Mouse (Mus musculus): Measurements from ENCODE around the gene Casc3.
"Not testable (repeated sequence)": the region's sequence is repeated elsewhere in the genome, so short reads cannot be mapped to it uniquely, and the experiment has no call there.

The Casc3 gene

DNA sequence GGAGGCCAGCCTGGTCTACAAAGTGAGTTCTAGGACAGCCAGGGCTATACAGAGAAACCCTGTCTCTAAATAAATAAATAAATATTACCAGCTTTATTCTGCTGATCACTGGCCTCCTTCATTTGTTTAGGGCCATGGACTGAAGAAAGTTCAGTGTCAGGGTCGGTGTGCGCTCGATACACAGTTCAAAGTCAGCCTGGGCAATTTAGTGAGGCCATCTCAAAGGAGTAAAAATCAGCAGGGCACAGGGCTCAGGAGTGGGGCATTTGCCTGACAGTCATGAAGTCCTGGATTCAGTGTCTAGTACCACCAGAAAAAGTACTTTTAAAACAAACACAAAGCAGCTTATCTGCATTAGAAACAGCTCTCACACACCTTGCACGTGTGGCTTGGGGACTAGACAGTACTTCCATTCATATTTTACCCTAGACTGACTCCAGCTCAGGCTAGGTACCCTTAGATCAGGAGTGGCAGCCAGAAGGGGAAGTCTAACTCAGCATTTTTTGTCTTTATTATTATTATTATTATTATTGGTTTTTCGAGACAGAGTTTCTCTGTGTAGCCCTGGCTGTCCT lies 14.0 kb upstream of the Casc3 start:
- DNase-seq, result peak; percentile 37

GRCm38 (mm10) chr11:98791448-98791847 lies 13.3 kb upstream of the Casc3 start:
- DNase-seq, result peak; percentile 43

GRCm38 (mm10) chr11:98792081-98792480 lies 12.6 kb upstream of the Casc3 start:
- DNase-seq, result peak; percentile 46

DNA sequence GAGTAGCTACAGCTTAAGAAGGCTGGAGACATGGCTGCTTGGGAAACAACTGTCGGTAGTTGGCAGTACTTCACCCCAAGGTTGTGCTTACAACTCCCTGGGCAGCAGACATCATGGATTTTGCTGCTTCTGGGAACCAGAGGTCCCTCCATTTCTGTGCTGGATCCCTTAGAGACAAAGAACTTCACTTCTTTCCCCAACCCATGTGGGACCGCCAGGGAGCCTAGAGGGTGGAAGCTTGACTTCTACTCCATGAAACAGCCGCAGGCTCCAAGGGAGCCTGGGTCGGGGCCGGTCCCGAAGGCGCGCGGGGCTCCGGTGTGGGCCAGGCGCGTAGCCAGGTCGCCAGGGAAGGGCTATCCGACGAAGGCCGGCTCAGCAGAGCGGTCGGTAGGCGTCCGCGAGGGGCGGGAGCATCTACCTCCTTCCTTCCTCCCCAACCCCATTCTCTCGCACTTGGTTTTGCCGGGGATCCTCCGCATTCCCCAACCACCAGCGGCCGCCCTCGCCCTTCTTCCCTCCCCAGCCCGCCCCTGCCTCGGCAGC lies 10.2 kb upstream of the Casc3 start:
- peak; percentile 81 for DNase-seq

GRCm38 (mm10) chr11:98795015-98795713 lies 9.5 kb upstream of the Casc3 start, which contains the start of gene Msl1:
Msl1 (plus strand) TSS chr11:98795516.
- DNase-seq, result peak; percentile 88

DNA sequence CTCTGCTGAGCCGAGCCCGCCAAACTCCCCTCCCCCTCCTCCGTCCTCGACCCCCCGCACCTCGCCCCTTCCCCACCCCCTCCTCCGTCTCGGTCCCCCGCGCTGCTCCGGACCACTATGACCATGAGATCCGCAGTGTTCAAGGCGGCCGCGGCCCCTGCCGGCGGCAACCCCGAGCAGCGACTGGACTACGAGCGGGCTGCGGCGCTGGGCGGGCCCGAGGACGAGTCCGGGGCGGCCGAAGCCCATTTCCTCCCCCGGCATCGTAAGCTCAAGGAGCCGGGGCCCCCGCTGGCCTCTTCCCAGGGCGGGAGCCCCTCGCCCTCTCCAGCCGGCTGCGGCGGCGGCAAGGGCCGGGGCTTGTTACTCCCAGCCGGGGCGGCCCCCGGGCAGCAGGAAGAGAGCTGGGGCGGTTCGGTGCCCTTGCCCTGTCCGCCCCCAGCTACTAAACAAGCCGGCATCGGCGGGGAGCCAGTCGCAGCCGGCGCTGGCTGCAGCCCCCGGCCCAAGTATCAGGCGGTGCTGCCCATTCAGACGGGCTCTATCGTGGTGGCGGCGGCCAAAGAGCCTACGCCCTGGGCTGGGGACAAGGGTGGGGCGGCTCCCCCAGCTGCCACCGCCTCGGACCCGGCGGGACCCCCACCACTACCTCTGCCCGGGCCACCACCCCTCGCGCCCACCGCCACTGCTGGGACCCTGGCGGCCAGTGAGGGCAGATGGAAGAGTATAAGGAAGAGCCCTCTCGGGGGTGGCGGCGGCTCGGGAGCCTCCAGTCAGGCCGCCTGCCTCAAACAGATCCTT lies 8.8 kb upstream of the Casc3 start:
- DNase-seq, result peak; percentile 65

DNA sequence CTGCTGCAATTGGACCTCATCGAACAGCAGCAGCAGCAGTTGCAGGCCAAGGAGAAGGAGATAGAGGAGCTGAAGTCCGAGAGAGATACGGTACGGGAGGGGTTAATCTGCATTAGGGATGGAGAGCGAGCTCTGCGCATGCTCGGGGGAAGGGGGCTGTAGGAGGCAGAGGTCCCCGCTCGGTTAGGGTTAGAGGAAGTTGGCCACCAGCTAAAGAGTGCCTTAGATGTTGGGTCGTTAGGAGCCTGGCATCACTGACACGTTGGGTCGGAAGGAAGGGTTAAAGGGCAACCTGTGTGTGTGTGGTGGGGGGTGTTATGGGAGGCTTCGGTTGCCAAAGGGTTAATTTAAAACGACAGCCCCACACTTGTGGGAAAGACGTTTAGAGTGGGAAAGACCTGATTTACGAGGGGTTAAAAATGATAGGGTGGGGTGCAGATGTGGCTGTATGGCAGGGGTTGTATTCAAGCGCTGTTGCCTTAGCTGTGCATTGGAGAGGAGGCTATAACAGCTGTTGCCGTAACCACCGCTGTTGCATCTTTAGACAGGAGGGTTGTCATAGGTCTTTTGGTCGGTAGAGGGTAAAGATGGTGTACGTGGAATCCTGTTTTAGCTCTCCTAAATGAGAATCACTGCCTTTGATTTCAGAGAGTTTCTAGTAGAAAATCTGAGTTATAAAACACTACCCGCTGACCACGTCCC lies 8.0 kb upstream of the Casc3 start:
- peak; percentile 83 for DNase-seq

GRCm38 (mm10) chr11:98797306-98797705 lies 7.4 kb upstream of the Casc3 start:
- peak; percentile 60 for DNase-seq

GRCm38 (mm10) chr11:98797909-98798308 lies 6.8 kb upstream of the Casc3 start:
- DNase-seq, result no peak

- DNase-seq, result no peak
Measured at GRCm38 (mm10) chr11:98808417-98808816, 3.7 kb downstream of the Casc3 start.

DNA sequence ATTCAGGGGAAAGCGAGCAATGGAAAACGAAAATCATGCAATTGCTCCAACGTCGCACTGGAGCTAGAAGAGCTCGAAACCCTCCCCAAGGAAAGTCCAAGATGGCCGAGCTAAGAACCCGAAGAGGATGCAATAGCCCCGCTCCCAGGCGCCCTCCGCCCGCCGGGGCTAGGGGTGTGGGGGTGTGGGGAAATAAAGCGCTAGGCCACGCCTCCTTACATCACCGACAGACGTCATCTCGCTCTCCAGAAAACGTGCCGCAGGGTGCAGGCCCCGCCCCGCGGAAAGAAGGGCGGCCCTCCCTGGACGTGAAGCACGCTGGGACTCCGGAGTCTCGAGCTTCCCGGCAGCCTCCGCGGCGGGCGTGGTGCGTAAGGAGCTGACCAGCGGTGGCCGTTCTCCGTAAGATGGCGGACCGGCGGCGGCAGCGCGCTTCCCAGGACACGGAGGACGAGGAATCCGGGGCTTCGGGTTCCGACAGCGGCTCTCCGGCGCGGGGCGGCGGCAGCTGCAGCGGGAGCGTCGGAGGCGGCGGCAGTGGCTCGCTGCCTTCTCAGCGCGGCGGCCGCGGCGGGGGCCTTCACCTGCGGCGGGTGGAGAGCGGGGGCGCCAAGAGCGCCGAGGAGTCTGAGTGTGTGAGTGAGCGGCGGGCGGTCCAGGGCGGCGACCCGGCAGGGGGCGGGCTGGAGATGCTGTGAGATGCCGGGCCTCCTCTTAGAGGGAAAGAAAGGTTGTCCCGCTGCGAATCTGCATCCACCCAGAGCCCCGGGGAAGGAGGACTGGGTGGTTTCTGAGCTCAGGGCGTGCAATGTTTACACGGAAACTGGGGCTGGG lies 5.0 kb downstream of the Casc3 start:
- DNase-seq, result peak; percentile 99

- DNase-seq, result no peak
Measured at GRCm38 (mm10) chr11:98810686-98811085, 6.0 kb downstream of the Casc3 start.

GRCm38 (mm10) chr11:98816706-98817239 lies 12.1 kb downstream of the Casc3 start:
- no peak for DNase-seq

DNA sequence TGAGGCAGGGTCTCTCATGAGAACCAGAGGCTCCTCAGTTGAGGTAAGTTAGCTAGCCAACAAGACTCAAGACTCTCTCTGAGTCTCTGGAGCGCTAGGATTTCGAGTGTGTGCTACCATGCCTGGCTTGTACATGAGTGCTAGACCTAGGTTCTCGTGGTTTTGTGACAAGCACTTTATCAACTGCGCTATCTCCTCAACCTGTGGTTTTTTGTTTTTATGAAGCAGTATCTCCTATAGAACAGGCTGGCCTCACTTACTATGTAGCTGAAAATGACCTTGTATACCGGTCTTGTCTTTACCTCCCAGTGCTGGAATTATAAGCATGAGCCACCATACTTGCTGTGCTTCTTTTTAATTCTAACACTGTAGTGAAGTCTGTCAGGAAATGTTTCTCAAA lies 16.3 kb downstream of the Casc3 start:
- no peak for DNase-seq

GRCm38 (mm10) chr11:98826071-98826470 lies 21.4 kb downstream of the Casc3 start:
- DNase-seq, result not testable (repeated sequence)

GRCm38 (mm10) chr11:98827877-98828276 lies 23.2 kb downstream of the Casc3 start:
- no peak for DNase-seq

GRCm38 (mm10) chr11:98829091-98829775 lies 24.5 kb downstream of the Casc3 start:
- DNase-seq, result peak; percentile 74

- peak; percentile 65 for DNase-seq
Measured at GRCm38 (mm10) chr11:98829875-98830274, 25.2 kb downstream of the Casc3 start.

- DNase-seq, result no peak
Measured at GRCm38 (mm10) chr11:98835296-98835695, 30.6 kb downstream of the Casc3 start.

- no peak for DNase-seq
Measured at GRCm38 (mm10) chr11:98835725-98836124, 31.0 kb downstream of the Casc3 start.

DNA sequence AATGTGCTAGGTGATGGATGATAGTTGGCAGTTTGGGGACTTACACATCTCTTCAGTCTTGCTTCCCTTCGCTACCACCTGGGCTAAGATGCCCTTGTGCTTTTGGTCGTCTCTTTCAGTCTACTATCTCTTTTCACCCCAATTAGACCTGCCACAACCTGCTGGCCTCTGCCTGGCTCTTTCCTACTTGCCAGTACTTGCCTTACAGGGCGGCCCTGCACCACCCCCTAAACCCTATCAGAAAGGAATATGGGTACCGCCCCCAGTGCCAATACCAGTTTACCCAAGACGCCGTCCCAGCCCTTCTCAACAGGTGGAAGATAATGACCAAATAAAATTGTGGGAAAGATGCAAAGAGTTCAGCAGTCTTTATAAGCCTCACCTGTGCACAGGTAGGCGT lies 31.4 kb downstream of the Casc3 start:
- no peak for DNase-seq
